Mouse (Mus musculus) neural tube, embryonic 15.5 days (tissue): Measurements from ENCODE around the gene 1700016C15Rik. TPM values are rescaled to one million over a fixed set of nuclear protein-coding genes. Genes with fewer than 3 reads are reported as not detected.
A peak's percentile ranks its signal among the peaks of the same experiment; 100 is the strongest.

Experiments
- ATAC-seq: fragments of 200-750 bp; cut with Nextera tagmentation; 2 replicates; pipeline ENCODE4 v1.8.0; 2017; ENCODE audit warnings: mild to moderate bottlenecking, moderate TSS enrichment, moderate library complexity; ENCODE audit not compliant: low FRiP score
- H3K27ac ChIP-seq: fragments of 300-500 bp; sonication (generic); replicated peaks from 2 replicates; pipeline ENCODE4 v1.5.1; 2015; ENCODE audit warnings: mild to moderate bottlenecking, inconsistent platforms
- H3K27me3 ChIP-seq: fragments of 300-500 bp; sonication (generic); replicated peaks from 2 replicates; pipeline ENCODE4 v1.6.1; 2015; ENCODE audit warnings: inconsistent platforms
- H3K36me3 ChIP-seq: fragments of 300-500 bp; sonication (generic); 2 replicates; pipeline ENCODE4 v1.6.1; 2015; ENCODE audit warnings: inconsistent platforms
- H3K4me1 ChIP-seq: fragments of 300-500 bp; sonication (generic); 2 replicates; pipeline ENCODE4 v1.6.1; 2015; ENCODE audit warnings: inconsistent platforms
- H3K4me2 ChIP-seq: fragments of 300-500 bp; sonication (generic); 2 replicates; pipeline ENCODE4 v1.6.1; 2015; ENCODE audit warnings: inconsistent platforms, mild to moderate bottlenecking, moderate library complexity
- H3K4me3 ChIP-seq: fragments of 300-500 bp; sonication (generic); replicated peaks from 2 replicates; pipeline ENCODE4 v1.5.1; 2015; ENCODE audit warnings: mild to moderate bottlenecking, inconsistent platforms
- H3K9ac ChIP-seq: fragments of 300-500 bp; sonication (generic); replicated peaks from 2 replicates; pipeline ENCODE4 v1.6.1; 2015; ENCODE audit warnings: mild to moderate bottlenecking, inconsistent platforms
- H3K9me3 ChIP-seq: fragments of 300-500 bp; sonication (generic); replicated peaks from 2 replicates; pipeline ENCODE4 v1.6.1; 2016; ENCODE audit warnings: inconsistent platforms
- WGBS: fragments of 180-500 bp; shearing (Covaris S2); methylation state at CpG from one replicate; pipeline ENCODE4 v1.1.7; 2015; ENCODE audit warnings: mixed read lengths; 5-methylcytosine and 5-hydroxymethylcytosine counted together
- polyA plus RNA-seq: library from polyadenylated mRNA; unstranded; fragments of >200 nt; fragmentation: Nextera tagmentation; extraction: Ambion mirVana; gene quantifications from 2 replicates; pipeline ENCODE4 v1.2.1, GENCODE M21; 2015

The 1700016C15Rik gene
- not detected in 2 replicates for polyA plus RNA-seq

GRCm38 (mm10) chr1:177729043-177730024, at the start of gene 1700016C15Rik:
Gene 1700016C15Rik, plus strand, starts transcription at chr1:177729814.
- Histone ChIP-seq H3K9me3 (no peaks in the 10 kb centered on the region), H3K36me3 (no peaks in the 10 kb centered on the region), H3K27me3 (no peaks in the 10 kb centered on the region), H3K4me3 (no peak within 1 kb of the TSS), H3K4me1 (no peaks in the 10 kb centered on the region), H3K27ac (no peak within 1 kb of the TSS), H3K9ac (no peak within 1 kb of the TSS), H3K4me2 (no peak within 1 kb of the TSS)
- ATAC-seq, result no peak
- 82% methylated on average over 11 of the region's 11 CpGs for WGBS

GRCm38 (mm10) chr1:177681239-177681638, 48.4 kb upstream of the 1700016C15Rik start:
- peaks cover 12% of the 10 kb centered on the region for H3K4me1 ChIP-seq
- H3K36me3 ChIP-seq, result no peaks in the 10 kb centered on the region
- 86% methylated on average over 11 of the region's 11 CpGs for WGBS
- no peaks in the 10 kb centered on the region for H3K27me3 ChIP-seq
- H3K27ac ChIP-seq, result no peak overlapping the region
- H3K9ac ChIP-seq, result no peak overlapping the region
- H3K4me2 ChIP-seq, result no peak overlapping the region
- ATAC-seq, result no peak
- no peak overlapping the region for H3K4me3 ChIP-seq
- no peaks in the 10 kb centered on the region for H3K9me3 ChIP-seq

- Histone ChIP-seq H3K9me3 (no peaks in the 10 kb centered on the region), H3K9ac (0 out of 2 replicates have a peak overlapping the region, but pooled peaks have one; percentile 11), H3K27ac (peak overlapping the region; percentile 13; the same call in 1 of the 2 replicates), H3K36me3 (no peaks in the 10 kb centered on the region), H3K4me1 (peaks cover 12% of the 10 kb centered on the region), H3K4me2 (peak overlapping the region; percentile 43), H3K4me3 (peak overlapping the region; percentile 17; the same call in 1 of the 2 replicates), H3K27me3 (no peaks in the 10 kb centered on the region)
- peak; percentile 65; the same call in 1 of the 2 replicates for ATAC-seq
- WGBS, result 20% methylated on average over 18 of the region's 18 CpGs
Measured at GRCm38 (mm10) chr1:177683931-177684836, 45.4 kb upstream of the 1700016C15Rik start.

- 0 out of 2 replicates have a peak, but pooled peaks have one; percentile 66 for ATAC-seq
Measured at GRCm38 (mm10) chr1:177684901-177685300, 44.7 kb upstream of the 1700016C15Rik start.

GRCm38 (mm10) chr1:177686137-177686536, 43.5 kb upstream of the 1700016C15Rik start:
- H3K9me3 ChIP-seq, result no peaks in the 10 kb centered on the region
- H3K27ac ChIP-seq, result no peak overlapping the region
- 86% methylated on average over 3 of the region's 3 CpGs for WGBS
- H3K27me3 ChIP-seq, result no peaks in the 10 kb centered on the region
- H3K9ac ChIP-seq, result no peak overlapping the region
- H3K4me2 ChIP-seq, result no peak overlapping the region
- ATAC-seq, result no peak
- peaks cover 12% of the 10 kb centered on the region for H3K4me1 ChIP-seq
- H3K36me3 ChIP-seq, result no peaks in the 10 kb centered on the region
- H3K4me3 ChIP-seq, result no peak overlapping the region

More at GRCm38 (mm10) chr1:177684901-177685300, 44.7 kb upstream of the 1700016C15Rik start:
- no peaks in the 10 kb centered on the region for H3K9me3 ChIP-seq
- no peak overlapping the region for H3K27ac ChIP-seq
- no peaks in the 10 kb centered on the region for H3K27me3 ChIP-seq
- peaks cover 12% of the 10 kb centered on the region for H3K4me1 ChIP-seq
- no peaks in the 10 kb centered on the region for H3K36me3 ChIP-seq
- H3K9ac ChIP-seq, result no peak overlapping the region
- H3K4me3 ChIP-seq, result no peak overlapping the region
- H3K4me2 ChIP-seq, result no peak overlapping the region
- 14% methylated on average over 3 of the region's 3 CpGs for WGBS

GRCm38 (mm10) chr1:177686982-177687381, 42.6 kb upstream of the 1700016C15Rik start:
- no peak overlapping the region for H3K4me3 ChIP-seq
- H3K4me2 ChIP-seq, result no peak overlapping the region
- peaks cover 12% of the 10 kb centered on the region for H3K4me1 ChIP-seq
- no peaks in the 10 kb centered on the region for H3K27me3 ChIP-seq
- no peaks in the 10 kb centered on the region for H3K36me3 ChIP-seq
- no peaks in the 10 kb centered on the region for H3K9me3 ChIP-seq
- H3K9ac ChIP-seq, result no peak overlapping the region
- no peak overlapping the region for H3K27ac ChIP-seq
- no peak for ATAC-seq
- 89% methylated on average over 5 of the region's 5 CpGs for WGBS

GRCm38 (mm10) chr1:177692491-177692890, 37.1 kb upstream of the 1700016C15Rik start:
- WGBS, result 78% methylated on average over 11 of the region's 11 CpGs
- Histone ChIP-seq H3K36me3 (no peaks in the 10 kb centered on the region), H3K4me2 (no peak overlapping the region), H3K4me3 (no peak overlapping the region), H3K27me3 (no peaks in the 10 kb centered on the region), H3K4me1 (no peaks in the 10 kb centered on the region), H3K9ac (no peak overlapping the region), H3K27ac (no peak overlapping the region), H3K9me3 (no peaks in the 10 kb centered on the region)
- ATAC-seq, result no peak

- H3K9ac ChIP-seq, result no peak overlapping the region
- no peaks in the 10 kb centered on the region for H3K9me3 ChIP-seq
- H3K27ac ChIP-seq, result no peak overlapping the region
- no peak for ATAC-seq
- WGBS, result 85% methylated on average over 9 of the region's 9 CpGs
- H3K4me2 ChIP-seq, result no peak overlapping the region
- H3K4me3 ChIP-seq, result no peak overlapping the region
- H3K27me3 ChIP-seq, result no peaks in the 10 kb centered on the region
- no peaks in the 10 kb centered on the region for H3K36me3 ChIP-seq
- no peaks in the 10 kb centered on the region for H3K4me1 ChIP-seq
Measured at GRCm38 (mm10) chr1:177693486-177694252, 35.9 kb upstream of the 1700016C15Rik start.

GRCm38 (mm10) chr1:177700560-177700959, 29.1 kb upstream of the 1700016C15Rik start:
- no peak for ATAC-seq
- H3K4me2 ChIP-seq, result no peak overlapping the region
- no peak overlapping the region for H3K27ac ChIP-seq
- H3K4me1 ChIP-seq, result peaks cover 9% of the 10 kb centered on the region; the same call in 1 of the 2 replicates
- H3K27me3 ChIP-seq, result no peaks in the 10 kb centered on the region
- H3K9me3 ChIP-seq, result no peaks in the 10 kb centered on the region
- WGBS, result 56% methylated on average over 8 of the region's 8 CpGs
- H3K4me3 ChIP-seq, result no peak overlapping the region
- no peak overlapping the region for H3K9ac ChIP-seq
- H3K36me3 ChIP-seq, result no peaks in the 10 kb centered on the region

GRCm38 (mm10) chr1:177702481-177703146, 27.0 kb upstream of the 1700016C15Rik start:
- Histone ChIP-seq H3K4me3 (peak overlapping the region; percentile 48), H3K27ac (peak overlapping the region; percentile 37; the same call in 1 of the 2 replicates), H3K27me3 (no peaks in the 10 kb centered on the region), H3K4me2 (peak overlapping the region; percentile 92), H3K4me1 (peaks cover 9% of the 10 kb centered on the region; the same call in 1 of the 2 replicates), H3K9ac (peak overlapping the region; percentile 49), H3K36me3 (no peaks in the 10 kb centered on the region), H3K9me3 (no peaks in the 10 kb centered on the region)
- WGBS, result 2% methylated on average over 15 of the region's 15 CpGs
- peak; percentile 92 for ATAC-seq
